Mouse (Mus musculus): ENCODE results near the gene Map2k7.
A peak's percentile ranks its signal among the peaks of the same experiment; 100 is the strongest.
"Not testable (repeated sequence)": the region's sequence is repeated elsewhere in the genome, so short reads cannot be mapped to it uniquely, and the experiment has no call there.

Gene Map2k7

GRCm38 (mm10) chr8:4226739-4227347, 11.7 kb upstream of the Map2k7 start, which contains the start of gene Lrrc8e:
TSS of gene Lrrc8e (plus strand) at chr8:4226827.
- DNase-seq: peak in 1 of 2 experiments; percentile 14

DNA sequence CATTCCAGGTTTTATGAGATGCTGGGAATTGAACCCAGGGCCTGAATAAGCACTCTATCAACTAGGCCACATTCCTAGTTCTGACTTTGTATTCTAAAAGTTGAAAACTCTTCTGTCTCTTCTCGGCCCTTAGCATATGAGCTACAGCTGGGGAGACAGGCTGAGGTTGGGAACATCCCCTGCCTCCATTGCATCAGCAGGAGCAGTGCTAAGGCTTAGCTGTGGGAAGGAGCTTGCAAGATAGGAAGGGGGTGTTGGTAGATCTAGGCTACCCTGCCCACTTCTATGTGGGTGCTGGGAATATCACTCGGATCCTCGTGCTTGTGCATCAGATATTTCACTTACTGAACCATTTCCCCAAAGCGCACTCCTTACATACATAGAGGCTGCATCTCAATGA, 10.6 kb upstream of the Map2k7 start:
- no peak for DNase-seq

- no peak for DNase-seq
Measured at GRCm38 (mm10) chr8:4229784-4230183, 8.8 kb upstream of the Map2k7 start.

GRCm38 (mm10) chr8:4230612-4231351, 7.8 kb upstream of the Map2k7 start:
- DNase-seq: peak in 1 of 2 experiments; percentile 4

DNA sequence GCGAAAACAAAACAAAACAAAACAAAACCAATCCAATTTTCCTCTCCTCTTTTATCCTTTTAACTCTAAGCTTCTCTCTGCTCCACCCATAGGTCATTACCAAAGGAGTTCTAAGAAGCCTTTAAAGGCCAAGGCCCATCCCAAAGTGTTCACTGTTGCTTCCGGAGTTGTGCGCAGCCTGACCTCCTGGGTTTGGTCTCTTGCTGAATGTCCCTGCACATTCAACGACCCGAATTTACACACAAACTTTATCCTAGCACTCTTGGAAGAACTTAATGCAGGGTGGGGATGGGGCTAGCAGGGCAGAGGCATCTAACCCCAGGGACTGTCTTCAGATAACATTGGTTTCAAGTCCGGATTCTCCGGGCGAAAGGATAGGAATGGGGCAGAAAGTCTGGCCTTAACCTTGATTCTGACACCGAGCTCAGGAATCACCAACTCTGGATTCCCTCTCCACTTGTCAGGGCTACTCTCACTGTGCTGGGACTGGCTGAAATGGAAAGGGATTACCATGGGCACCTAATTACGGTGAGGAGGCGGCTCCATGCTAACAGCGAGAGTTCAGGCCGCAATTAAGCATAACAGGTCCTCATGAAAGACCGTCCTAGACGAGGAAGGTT, 616 bp upstream of the Map2k7 start:
- no peak for DNase-seq

GRCm38 (mm10) chr8:4239193-4239890, 802 bp downstream of the Map2k7 start:
- DNase-seq: no peak

DNA sequence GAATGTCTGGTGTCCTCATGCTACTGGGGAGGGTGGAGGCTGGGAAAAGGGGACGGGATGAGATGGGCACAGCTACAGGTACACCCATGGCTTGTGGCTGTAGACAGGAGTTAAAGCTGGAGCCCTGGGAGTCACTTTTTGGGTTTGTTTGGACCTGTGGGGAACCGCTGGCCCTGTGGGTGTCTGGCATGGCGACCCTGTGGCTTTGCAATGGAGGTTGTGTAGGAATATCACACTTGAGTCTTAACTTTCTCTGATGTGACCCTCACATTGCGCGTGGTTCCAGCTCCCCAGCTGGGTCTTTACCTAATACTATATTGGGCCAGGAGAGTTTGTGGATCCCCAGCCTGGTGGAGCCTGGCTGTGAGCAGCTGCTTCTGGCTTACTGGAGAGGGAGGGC, 6.5 kb downstream of the Map2k7 start:
- no peak for DNase-seq

GRCm38 (mm10) chr8:4245737-4246136, 7.2 kb downstream of the Map2k7 start:
- DNase-seq: peak in 1 of 2 experiments; percentile 50

DNA sequence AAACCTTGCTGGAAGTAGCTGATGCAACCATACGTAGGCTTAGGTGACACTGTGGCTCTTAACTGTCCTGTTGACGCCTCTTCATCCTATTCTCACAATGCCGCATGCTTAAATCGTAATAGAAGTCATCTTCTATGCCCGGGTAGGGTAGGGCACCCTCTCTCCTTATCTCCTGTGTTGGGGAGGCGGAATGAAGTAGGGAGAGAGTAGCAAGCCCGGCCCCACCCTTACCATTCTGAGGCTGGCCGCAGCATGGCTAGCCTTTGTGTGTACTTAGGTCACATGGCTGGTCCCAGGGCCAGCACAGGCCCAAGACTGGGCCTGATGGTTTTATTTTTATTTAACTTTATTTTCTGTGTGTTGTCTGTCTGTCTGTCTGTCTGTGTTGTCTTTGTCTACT, 8.7 kb downstream of the Map2k7 start:
- no peak for DNase-seq

GRCm38 (mm10) chr8:4247951-4248540, 9.5 kb downstream of the Map2k7 start, which contains the start of gene Tgfbr3l:
TSS of gene Tgfbr3l (plus strand) at chr8:4248214.
- DNase-seq: no peak

DNA sequence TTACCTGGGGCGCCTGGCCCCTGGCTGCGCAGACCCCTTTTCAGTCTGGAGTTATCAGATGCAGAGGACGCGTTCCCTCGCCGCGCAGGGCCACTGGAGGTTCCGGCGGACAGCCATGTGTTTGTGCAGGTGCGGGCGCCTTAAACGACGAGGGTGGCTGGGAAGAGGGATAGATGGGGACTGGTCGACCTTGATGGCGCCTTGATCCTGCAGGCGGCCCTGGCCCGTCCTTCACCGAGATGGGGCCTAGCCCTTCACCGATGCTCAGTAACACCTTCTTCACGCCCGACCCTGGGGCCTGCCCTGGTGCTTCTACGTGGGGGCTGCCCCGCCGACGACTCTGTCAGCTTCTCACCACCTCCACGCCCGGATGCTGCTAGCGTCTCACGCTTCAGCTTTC, 10.7 kb downstream of the Map2k7 start:
- DNase-seq: no peak

DNA sequence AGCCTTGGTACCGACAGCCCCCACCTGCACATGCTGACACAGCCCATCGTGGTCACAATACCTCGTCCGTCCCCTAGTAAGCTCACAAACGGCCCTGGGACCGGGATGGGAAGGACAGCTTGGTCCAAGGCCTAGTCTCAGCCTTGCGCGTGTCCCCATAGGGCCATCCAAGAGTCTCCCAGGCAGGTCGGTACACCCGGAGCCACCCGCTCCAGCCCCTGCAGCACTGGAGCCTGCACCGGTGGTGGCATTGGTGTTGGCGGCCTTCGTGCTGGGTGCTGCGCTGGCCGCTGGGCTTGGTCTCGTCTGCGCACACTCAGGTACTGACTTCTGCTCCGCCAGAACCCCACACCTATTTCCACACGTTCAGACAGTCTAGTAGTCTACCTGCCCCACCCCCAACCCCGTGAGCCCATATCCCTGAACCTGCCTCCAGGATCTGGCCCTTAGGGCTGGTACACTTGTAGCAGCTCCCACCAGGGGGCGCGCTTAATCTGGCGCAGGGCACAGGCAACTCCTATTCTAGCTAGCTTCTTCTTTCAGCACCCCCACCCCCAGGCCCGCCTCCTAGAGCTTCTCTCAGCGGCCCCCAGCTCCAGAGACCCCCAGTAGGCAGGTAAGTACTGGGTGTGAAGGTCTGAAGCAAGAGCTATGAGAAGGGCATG, 11.9 kb downstream of the Map2k7 start:
- peak; percentile 93 to 95 for DNase-seq

- no peak for DNase-seq
Measured at GRCm38 (mm10) chr8:4252116-4252760, 13.7 kb downstream of the Map2k7 start.

DNA sequence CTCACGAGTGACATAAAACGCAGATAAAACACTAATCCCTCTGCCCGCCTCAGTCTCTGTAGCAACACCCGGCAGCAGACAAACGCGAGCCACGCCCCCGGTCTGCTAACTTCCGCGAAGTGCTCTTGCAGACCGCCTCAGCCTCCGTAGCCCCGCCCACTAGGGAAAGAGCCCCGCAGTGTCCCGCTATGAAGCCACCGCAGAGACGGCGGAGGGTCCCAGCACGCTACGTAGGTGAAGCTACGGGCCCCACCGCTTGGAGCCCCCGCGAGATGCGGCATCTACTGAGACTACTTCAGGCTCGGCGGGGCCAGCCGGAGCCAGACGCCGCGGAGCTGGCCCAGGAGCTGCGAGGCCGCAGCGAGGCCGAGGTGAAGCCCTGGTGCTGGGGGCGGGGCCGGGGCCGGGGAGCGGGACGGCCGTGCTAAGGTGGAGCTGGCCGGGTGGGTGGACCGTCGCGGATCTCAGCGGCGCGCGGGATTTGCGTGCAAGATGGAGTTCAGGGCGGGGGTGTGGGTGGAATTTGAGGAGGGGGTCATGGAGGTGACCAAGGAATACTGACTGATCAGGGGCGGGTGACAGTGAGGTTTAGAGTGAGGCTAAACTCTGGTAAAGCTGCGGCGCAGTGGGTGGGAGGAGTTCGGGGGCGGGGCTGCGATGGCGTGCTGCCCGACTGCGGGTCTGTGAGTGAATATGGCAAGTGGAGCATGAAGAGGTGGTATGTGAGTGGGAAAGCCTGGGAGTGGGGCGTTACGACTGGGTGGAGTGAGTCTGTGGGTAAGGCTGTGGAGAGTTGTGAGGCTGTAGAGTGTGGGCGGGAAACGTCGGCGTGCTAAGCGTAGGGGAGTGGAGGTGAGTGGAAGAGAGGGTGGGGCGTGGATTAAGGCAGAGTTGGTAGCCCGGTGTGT, 14.6 kb downstream of the Map2k7 start, which contains the start of gene Snapc2:
Gene Snapc2, plus strand, starts transcription at position 147 of the 908 bp plus-strand sequence.
- peak; percentile 98 for DNase-seq

- DNase-seq: peak; percentile 94 to 95
Measured at GRCm38 (mm10) chr8:4254001-4254400, 15.5 kb downstream of the Map2k7 start.

DNA sequence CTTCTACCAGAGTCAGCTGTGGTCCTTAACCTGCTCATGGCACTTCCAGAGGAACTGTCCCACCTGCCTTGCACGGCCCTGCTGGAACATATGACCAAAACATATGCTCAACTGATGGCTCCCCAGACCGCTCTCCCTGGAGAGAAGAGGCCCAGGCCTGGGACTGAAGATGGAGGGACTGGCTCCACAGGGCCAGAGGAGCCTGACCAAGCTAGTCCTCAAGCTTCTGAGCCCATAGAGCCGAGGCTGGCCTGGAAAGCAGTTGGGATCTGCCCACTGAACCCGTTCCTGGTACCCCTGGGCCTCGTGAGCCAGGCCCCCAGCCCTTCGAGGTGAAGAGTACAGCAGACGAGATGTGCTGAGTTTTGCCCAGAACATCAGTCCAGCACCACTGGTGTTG, 16.9 kb downstream of the Map2k7 start:
- not testable (repeated sequence) for DNase-seq

GRCm38 (mm10) chr8:4256911-4257310, 18.4 kb downstream of the Map2k7 start:
- DNase-seq: no peak

- DNase-seq: no peak
Measured at GRCm38 (mm10) chr8:4257350-4257749, 18.8 kb downstream of the Map2k7 start.

GRCm38 (mm10) chr8:4258233-4258632, 19.7 kb downstream of the Map2k7 start:
- DNase-seq: peak; percentile 93 to 94

- peak in 1 of 2 experiments; percentile 86 for DNase-seq
Measured at GRCm38 (mm10) chr8:4258678-4259077, 20.1 kb downstream of the Map2k7 start.

All from cerebellum, postnatal 10 days (tissue).